Mouse (Mus musculus) G1E (cell line): ENCODE data around the gene 2810459M11Rik.

ENCODE experiments used
- CTCF ChIP-seq: IDR thresholded peaks from 2 replicates; pipeline ENCODE4 v1.5.1; 2012; ENCODE audit warnings: low read depth, low read length, inconsistent platforms, mixed read lengths
- GATA1 ChIP-seq: IDR thresholded peaks from 2 replicates; pipeline ENCODE4 v1.6.1; 2012; ENCODE audit warnings: borderline replicate concordance, low read length, inconsistent platforms, mixed read lengths
- GATA2 ChIP-seq: IDR thresholded peaks from 2 replicates; pipeline ENCODE4 v1.6.1; 2012; ENCODE audit warnings: low read depth, low read length, inconsistent platforms, borderline replicate concordance
- POLR2AphosphoS5 ChIP-seq: IDR thresholded peaks from 2 replicates; pipeline ENCODE4 v1.6.1; 2012; ENCODE audit warnings: low read depth, low read length, inconsistent platforms; ENCODE audit not compliant: insufficient replicate concordance
- TAL1 ChIP-seq: conservative IDR thresholded peaks from 2 replicates; pipeline ENCODE4 v1.6.1; 2012; ENCODE audit warnings: low read depth, low read length, inconsistent platforms, mixed read lengths

DNA sequence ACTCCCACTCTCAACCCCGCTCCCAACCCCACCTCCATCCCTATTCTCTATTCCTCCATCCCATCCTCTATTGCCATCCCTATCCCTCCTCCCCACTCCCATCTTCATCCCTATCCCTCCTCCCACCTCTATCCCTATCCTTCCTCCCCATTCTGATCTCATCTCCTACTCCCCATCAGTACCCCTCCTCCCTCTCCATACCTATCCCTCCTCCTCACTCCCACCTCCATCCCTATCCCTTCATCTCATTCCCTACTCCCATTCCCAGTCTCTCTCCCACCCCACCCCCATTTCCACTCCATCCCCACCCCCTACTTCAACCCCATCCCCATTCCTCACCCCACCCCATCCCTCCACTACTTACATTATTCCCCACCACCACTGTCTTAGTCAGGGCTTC is 48.4 kb upstream of the 2810459M11Rik start:
- TF ChIP-seq GATA1 = no peak
- no peak for TF ChIP-seq CTCF
- no peak for TF ChIP-seq POLR2AphosphoS5
- no peak for TF ChIP-seq GATA2
- TF ChIP-seq TAL1 = no peak
